8 mouse cellular contexts compared by ENCODE assay signal in the genomic region with DNA sequence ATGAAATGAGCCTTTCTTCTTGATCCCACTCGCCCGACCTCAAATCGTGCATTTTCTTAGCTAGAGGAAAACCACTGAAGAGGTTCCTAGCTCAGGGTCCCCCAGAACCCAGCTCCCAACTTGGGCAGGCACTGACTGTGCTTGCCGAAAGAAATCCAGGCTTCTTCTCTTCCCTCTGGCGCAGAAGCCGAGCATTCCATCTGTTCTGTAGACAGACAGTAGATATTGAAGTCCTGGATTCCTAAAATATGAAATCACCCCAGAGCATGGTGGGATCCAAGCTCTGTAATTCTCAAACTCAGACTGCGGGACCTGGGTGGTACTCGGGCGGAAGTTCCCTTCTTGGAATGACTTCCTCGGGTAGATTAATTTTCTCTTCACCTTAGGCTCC. TPM values are rescaled to one million over a fixed set of nuclear protein-coding genes. Genes with fewer than 3 reads are reported as not detected.
DNase-seq lines count a peak whose midpoint lies in the region; ATAC-seq and TF ChIP-seq lines count a peak whose summit lies in the region.

No protein-coding gene starts in this region.

- ATAC-seq in frontal cortex, adult (ENCODE audit: low TSS enrichment): peak; percentile 21; the same call in 1 of the 2 replicates
- no peak for ATAC-seq in limb, embryonic 14.5 days (ENCODE audit: low FRiP score, low read depth)
- no peak for ATAC-seq in stomach, postnatal 0 days (ENCODE audit: low FRiP score, low TSS enrichment)

- TF ChIP-seq CTCF in testis, adult 2 months (IDR thresholded peaks at IDR 0.05; ENCODE audit: control insufficient read depth, insufficient read depth, insufficient replicate concordance, low read depth, low read length): no peak
- TF ChIP-seq CTCF in stomach, postnatal 0 days (IDR thresholded peaks at IDR 0.05; ENCODE audit: low read depth): no peak

- H3K4me3 ChIP-seq in testis, adult 2 months (ENCODE audit: control insufficient read depth, low read depth, low read length): peak overlapping the region; percentile 91
- no peak overlapping the region for H3K4me3 ChIP-seq in limb, embryonic 14.5 days (replicated peaks; ENCODE audit: low read length)
- H3K4me3 ChIP-seq in stomach, postnatal 0 days (ENCODE audit: low read depth, low read length): no peak overlapping the region

- H3K4me1 ChIP-seq in testis, adult 2 months (ENCODE audit: control insufficient read depth, insufficient read depth, low read length): peaks cover 7% of the 10 kb centered on the region
- H3K4me1 ChIP-seq in limb, embryonic 14.5 days (ENCODE audit: control insufficient read depth, insufficient read depth, low read length): peaks cover 4% of the 10 kb centered on the region
- no peaks in the 10 kb centered on the region for H3K4me1 ChIP-seq in stomach, postnatal 0 days (replicated peaks; ENCODE audit: control insufficient read depth, insufficient read depth)

- no peaks in the 10 kb centered on the region for H3K36me3 ChIP-seq in testis, adult 2 months (ENCODE audit: control insufficient read depth, insufficient read depth, low read length)
- H3K36me3 ChIP-seq in limb, embryonic 14.5 days (ENCODE audit: control insufficient read depth, insufficient read depth, low read length): no peaks in the 10 kb centered on the region
- no peaks in the 10 kb centered on the region for H3K36me3 ChIP-seq in stomach, postnatal 0 days (ENCODE audit: control insufficient read depth, insufficient read depth, low read length)

- 42% methylated on average over 10 of the region's 10 CpGs for WGBS in limb, embryonic 14.5 days
- 39% methylated on average over 10 of the region's 10 CpGs for WGBS in stomach, postnatal 0 days

- peak overlapping the region; percentile 60; the same call in 1 of the 2 replicates for H3K27ac ChIP-seq in testis, adult 2 months (ENCODE audit: control insufficient read depth, insufficient read depth, low read depth, low read length)
- 0 out of 2 replicates have a peak overlapping the region, but pooled peaks have one; percentile 39 for H3K27ac ChIP-seq in limb, embryonic 14.5 days (replicated peaks; ENCODE audit: low read depth, low read length)
- peak overlapping the region; percentile 63; the same call in 1 of the 2 replicates for H3K27ac ChIP-seq in stomach, postnatal 0 days (replicated peaks)

- H3K9me3 ChIP-seq in limb, embryonic 14.5 days (ENCODE audit: control insufficient read depth, low read length): no peaks in the 10 kb centered on the region
- no peaks in the 10 kb centered on the region for H3K9me3 ChIP-seq in stomach, postnatal 0 days (ENCODE audit: control insufficient read depth, low read length)

- no peak for TF ChIP-seq POLR2A in testis, adult 2 months (IDR thresholded peaks at IDR 0.05; ENCODE audit: control insufficient read depth, low read depth, low read length)
- TF ChIP-seq POLR2A in limb, embryonic 14.5 days (IDR thresholded peaks at IDR 0.05; ENCODE audit: borderline replicate concordance, extremely low read depth, insufficient read depth, insufficient read length): no peak

- no peak overlapping the region for H3K4me2 ChIP-seq in limb, embryonic 14.5 days (replicated peaks; ENCODE audit: low read depth, low read length, severe bottlenecking)
- H3K4me2 ChIP-seq in stomach, postnatal 0 days (replicated peaks; ENCODE audit: low read depth): 0 out of 2 replicates have a peak overlapping the region, but pooled peaks have one; percentile 37

- DNase-seq in frontal cortex, postnatal 10 days (ENCODE audit: low spot score in 2 of 2): no peak
- DNase-seq in testis, postnatal 10 days (ENCODE audit: low spot score): no peak
- DNase-seq in limb, embryonic 14.5 days (ENCODE audit: low spot score): no peak
- no peak for DNase-seq in stomach, postnatal 0 days (ENCODE audit: low spot score)
- DNase-seq in kidney, adult 8-10 months: no peak
- no peak for DNase-seq in liver

- H3K27me3 ChIP-seq in testis, adult 2 months (ENCODE audit: control insufficient read depth, insufficient read depth, low read length): no peaks in the 10 kb centered on the region
- H3K27me3 ChIP-seq in limb, embryonic 14.5 days (ENCODE audit: control insufficient read depth, insufficient read depth, low read length): 0 out of 2 replicates have a peak, but pooled peaks cover under 1% of the 10 kb centered on the region
- no peaks in the 10 kb centered on the region for H3K27me3 ChIP-seq in stomach, postnatal 0 days (ENCODE audit: control insufficient read depth, insufficient read depth, low read length)

- no peak for TF ChIP-seq EP300 in stomach, postnatal 0 days (optimal IDR thresholded peaks at IDR 0.05)

- no peak overlapping the region for H3K9ac ChIP-seq in limb, embryonic 14.5 days (ENCODE audit: low read depth, low read length, severe bottlenecking)
- no peak overlapping the region for H3K9ac ChIP-seq in stomach, postnatal 0 days (ENCODE audit: low read length)

RNA-seq across cellular contexts. Expression of a gene that starts 5.0 kb away (rescaled TPM):
- polyA plus RNA-seq in testis, adult 2 months (2012; rRNA removed): 243 and 256 TPM in 2 replicates
- 1.7 and 2.4 TPM in 2 replicates for polyA plus RNA-seq in limb, embryonic 14.5 days (2012; rRNA removed)
- 0.25 and 0.90 TPM in 2 replicates for polyA plus RNA-seq in limb, embryonic 14.5 days (2014; fragmentation: Nextera tagmentation; extraction: Ambion mirVana)
- polyA plus RNA-seq in stomach, postnatal 0 days (2015; fragmentation: Nextera tagmentation; extraction: Ambion mirVana): 11.0 and 11.6 TPM in 2 replicates

RNA-seq across cellular contexts. Expression of a gene that starts 7.0 kb away (rescaled TPM):
- 107 and 109 TPM in 2 replicates for polyA plus RNA-seq in testis, adult 2 months (2012; rRNA removed)
- polyA plus RNA-seq in limb, embryonic 14.5 days (2012; rRNA removed): 1.4 and 2.1 TPM in 2 replicates
- 3.6 and 3.8 TPM in 2 replicates for polyA plus RNA-seq in limb, embryonic 14.5 days (2014; fragmentation: Nextera tagmentation; extraction: Ambion mirVana)
- 3.2 and 3.5 TPM in 2 replicates for polyA plus RNA-seq in stomach, postnatal 0 days (2015; fragmentation: Nextera tagmentation; extraction: Ambion mirVana)

RNA-seq across cellular contexts. Expression of a gene that starts 29.4 kb away (rescaled TPM):
- 2,779 and 3,078 TPM in 2 replicates for polyA plus RNA-seq in testis, adult 2 months (2012; rRNA removed)
- 0.30 and 0.31 TPM in 2 replicates for polyA plus RNA-seq in limb, embryonic 14.5 days (2012; rRNA removed)
- polyA plus RNA-seq in limb, embryonic 14.5 days (2014; fragmentation: Nextera tagmentation; extraction: Ambion mirVana): 0.26 TPM in 1 of 2 replicates, not detected in the other
- 0.21 and 0.28 TPM in 2 replicates for polyA plus RNA-seq in stomach, postnatal 0 days (2015; fragmentation: Nextera tagmentation; extraction: Ambion mirVana)

RNA-seq across cellular contexts. Expression of a gene that starts 30.0 kb away (rescaled TPM):
- polyA plus RNA-seq in testis, adult 2 months (2012; rRNA removed): 16.8 and 17.1 TPM in 2 replicates
- 51.7 and 55.9 TPM in 2 replicates for polyA plus RNA-seq in limb, embryonic 14.5 days (2012; rRNA removed)
- polyA plus RNA-seq in limb, embryonic 14.5 days (2014; fragmentation: Nextera tagmentation; extraction: Ambion mirVana): 52.8 and 63.4 TPM in 2 replicates
- polyA plus RNA-seq in stomach, postnatal 0 days (2015; fragmentation: Nextera tagmentation; extraction: Ambion mirVana): 47.6 and 50.7 TPM in 2 replicates

Comparison
In these comparisons a context has a peak if more than half of its experiments do, and no peak if none do; other contexts are left out.
1. RNA of a gene that starts 5.0 kb away (polyA plus RNA-seq): 243 to 256 TPM in testis, adult 2 months; 11.0 to 11.6 TPM in stomach, postnatal 0 days and 0.25 to 2.4 TPM in limb, embryonic 14.5 days; every median in the first group is over 10 times any median in the second.
2. RNA of a gene that starts 7.0 kb away (polyA plus RNA-seq): 107 to 109 TPM in testis, adult 2 months; 1.4 to 3.8 TPM in limb, embryonic 14.5 days and 3.2 to 3.5 TPM in stomach, postnatal 0 days; every median in the first group is over 10 times any median in the second.
3. RNA of a gene that starts 29.4 kb away (polyA plus RNA-seq): 2,779 to 3,078 TPM in testis, adult 2 months; 0.26 to 0.31 TPM in limb, embryonic 14.5 days and 0.21 to 0.28 TPM in stomach, postnatal 0 days; every median in the first group is over 1,000 times any median in the second.
4. Peak in every context shown above with its lines, with median percentiles within 50 percentile points of each other: H3K27ac ChIP-seq.